Mouse (Mus musculus) intestine, embryonic 16.5 days (tissue): Measurements from ENCODE around the gene Fam71b. TPM values are rescaled to one million over a fixed set of nuclear protein-coding genes. Genes with fewer than 3 reads are reported as not detected.

ENCODE experiments used
- ATAC-seq: fragments of 200-750 bp; cut with Nextera tagmentation; 2 replicates; pipeline ENCODE4 v1.8.0; 2017; ENCODE audit warnings: moderate TSS enrichment, moderate library complexity
- H3K27ac ChIP-seq: fragments of 300-500 bp; sonication (generic); 2 replicates; pipeline ENCODE4 v1.5.1; 2014; ENCODE audit warnings: mild to moderate bottlenecking, low read length
- H3K27me3 ChIP-seq: fragments of 300-500 bp; sonication (generic); replicated peaks from 2 replicates; pipeline ENCODE4 v1.6.1; 2014; ENCODE audit warnings: low read length, control low read depth, mixed read lengths; ENCODE audit not compliant: control insufficient read depth, insufficient read depth
- H3K36me3 ChIP-seq: fragments of 300-500 bp; sonication (generic); 2 replicates; pipeline ENCODE4 v1.6.1; 2014; ENCODE audit warnings: low read length, control low read depth; ENCODE audit not compliant: control insufficient read depth, insufficient read depth
- H3K4me1 ChIP-seq: fragments of 300-500 bp; sonication (generic); 2 replicates; pipeline ENCODE4 v1.6.1; 2014; ENCODE audit warnings: low read length, control low read depth, mixed read lengths; ENCODE audit not compliant: control insufficient read depth, insufficient read depth
- H3K4me2 ChIP-seq: fragments of 300-500 bp; sonication (generic); 2 replicates; pipeline ENCODE4 v1.6.1; 2014; ENCODE audit warnings: low read depth, low read length, control low read depth
- H3K4me3 ChIP-seq: fragments of 300-500 bp; sonication (generic); 2 replicates; pipeline ENCODE4 v1.5.1; 2014; ENCODE audit warnings: mild to moderate bottlenecking, low read length
- H3K9ac ChIP-seq: fragments of 300-500 bp; sonication (generic); 2 replicates; pipeline ENCODE4 v1.6.1; 2014; ENCODE audit warnings: low read depth, low read length
- H3K9me3 ChIP-seq: fragments of 300-500 bp; sonication (generic); 2 replicates; pipeline ENCODE4 v1.6.1; 2016; ENCODE audit warnings: low read length, control low read depth; ENCODE audit not compliant: control insufficient read depth
- WGBS: fragments of 180-500 bp; shearing (Covaris S2); extraction: QIAGEN DNeasy Blood & Tissue Kit; methylation state at CpG from one replicate; pipeline ENCODE4 v1.1.7; 2014; 5-methylcytosine and 5-hydroxymethylcytosine counted together
- polyA plus RNA-seq: library from polyadenylated mRNA; unstranded; fragments of >200 nt; fragmentation: Nextera tagmentation; extraction: Ambion mirVana; gene quantifications from 2 replicates; pipeline ENCODE4 v1.2.1, GENCODE M21; 2015

Gene Fam71b
- polyA plus RNA-seq, 1 experiment from 2014 or later = not detected

DNA sequence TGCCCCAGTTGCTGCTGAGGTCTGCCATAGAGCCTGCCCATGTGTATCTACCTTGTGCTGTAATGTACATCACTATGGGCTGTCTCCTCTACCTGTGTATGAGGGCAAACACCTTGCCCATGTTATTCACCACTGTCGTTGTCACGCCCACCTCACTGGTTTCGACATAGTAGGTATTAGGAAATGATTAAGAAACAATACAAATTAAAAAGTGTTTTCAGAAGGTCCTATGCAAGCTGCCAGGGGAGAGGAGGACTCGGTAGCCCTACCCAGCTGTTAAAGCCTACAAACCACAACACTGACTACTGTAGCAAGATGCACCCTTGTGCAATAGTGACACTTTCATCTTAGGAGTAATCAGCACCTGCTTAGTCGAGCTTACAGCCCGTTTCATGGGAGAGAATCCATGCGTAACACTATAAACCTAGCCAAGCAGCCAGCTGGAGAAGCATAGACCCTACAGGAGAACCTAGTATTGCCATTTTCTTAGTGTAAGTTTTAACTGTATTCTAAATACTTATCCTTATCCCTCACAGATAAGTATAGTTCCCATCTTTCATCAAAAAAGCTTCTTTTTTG lies 16.2 kb upstream of the Fam71b start:
- Histone ChIP-seq H3K36me3 (no peaks in the 10 kb centered on the region), H3K4me3 (no peak overlapping the region), H3K9me3 (no peaks in the 10 kb centered on the region), H3K9ac (no peak overlapping the region), H3K27me3 (no peaks in the 10 kb centered on the region), H3K4me2 (no peak overlapping the region), H3K27ac (no peak overlapping the region), H3K4me1 (no peaks in the 10 kb centered on the region)
- ATAC-seq = no peak
- WGBS = 82% methylated on average over 7 of the region's 7 CpGs

- no peak for ATAC-seq
- 93% methylated on average over 4 of the region's 4 CpGs for WGBS
- no peak overlapping the region for H3K9ac ChIP-seq
These were observed 13.9 kb upstream of the Fam71b start for GRCm38 (mm10) chr11:46382466-46382865.

DNA sequence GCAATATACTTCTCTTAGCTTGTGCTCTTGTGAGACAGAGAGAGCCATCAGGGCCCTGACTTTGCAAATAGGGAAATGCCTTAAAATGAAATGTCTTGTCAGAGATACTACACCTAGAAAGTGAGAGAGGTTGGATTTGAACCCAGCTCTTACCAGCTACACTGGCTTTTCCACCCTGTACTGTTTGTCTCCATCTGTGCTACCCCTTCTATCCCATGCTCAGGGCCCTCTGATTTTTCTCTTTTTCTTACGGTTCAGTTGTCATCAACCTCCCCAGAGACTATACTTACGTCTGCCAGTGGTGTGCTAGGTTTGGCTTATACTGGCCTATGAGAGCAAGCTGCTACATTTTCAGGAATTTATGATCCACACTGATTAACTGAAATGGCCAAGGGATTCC lies 11.4 kb upstream of the Fam71b start:
- Histone ChIP-seq H3K4me3 (no peak overlapping the region), H3K4me2 (no peak overlapping the region), H3K9me3 (no peaks in the 10 kb centered on the region), H3K27me3 (no peaks in the 10 kb centered on the region), H3K36me3 (no peaks in the 10 kb centered on the region), H3K9ac (no peak overlapping the region), H3K4me1 (no peaks in the 10 kb centered on the region), H3K27ac (no peak overlapping the region)
- ATAC-seq = no peak
- 85% methylated on average over 2 of the region's 2 CpGs for WGBS

More at GRCm38 (mm10) chr11:46382466-46382865, 13.9 kb upstream of the Fam71b start:
- H3K9me3 ChIP-seq = no peaks in the 10 kb centered on the region
- H3K4me1 ChIP-seq = no peaks in the 10 kb centered on the region
- H3K36me3 ChIP-seq = no peaks in the 10 kb centered on the region
- H3K27ac ChIP-seq = no peak overlapping the region
- no peak overlapping the region for H3K4me3 ChIP-seq
- H3K4me2 ChIP-seq = no peak overlapping the region
- H3K27me3 ChIP-seq = no peaks in the 10 kb centered on the region

GRCm38 (mm10) chr11:46386556-46386955 lies 9.8 kb upstream of the Fam71b start:
- no peaks in the 10 kb centered on the region for H3K36me3 ChIP-seq
- H3K4me3 ChIP-seq = no peak overlapping the region
- H3K4me2 ChIP-seq = no peak overlapping the region
- no peak overlapping the region for H3K27ac ChIP-seq
- no peak overlapping the region for H3K9ac ChIP-seq
- no peaks in the 10 kb centered on the region for H3K4me1 ChIP-seq
- H3K9me3 ChIP-seq = no peaks in the 10 kb centered on the region
- 81% methylated on average over 8 of the region's 8 CpGs for WGBS
- no peak for ATAC-seq
- H3K27me3 ChIP-seq = no peaks in the 10 kb centered on the region

GRCm38 (mm10) chr11:46387061-46387460 lies 9.3 kb upstream of the Fam71b start:
- H3K4me1 ChIP-seq = no peaks in the 10 kb centered on the region
- WGBS = 84% methylated on average over 8 of the region's 8 CpGs
- no peak overlapping the region for H3K4me3 ChIP-seq
- H3K9me3 ChIP-seq = no peaks in the 10 kb centered on the region
- H3K36me3 ChIP-seq = no peaks in the 10 kb centered on the region
- no peak overlapping the region for H3K27ac ChIP-seq
- H3K9ac ChIP-seq = no peak overlapping the region
- no peaks in the 10 kb centered on the region for H3K27me3 ChIP-seq
- ATAC-seq = no peak
- no peak overlapping the region for H3K4me2 ChIP-seq

DNA sequence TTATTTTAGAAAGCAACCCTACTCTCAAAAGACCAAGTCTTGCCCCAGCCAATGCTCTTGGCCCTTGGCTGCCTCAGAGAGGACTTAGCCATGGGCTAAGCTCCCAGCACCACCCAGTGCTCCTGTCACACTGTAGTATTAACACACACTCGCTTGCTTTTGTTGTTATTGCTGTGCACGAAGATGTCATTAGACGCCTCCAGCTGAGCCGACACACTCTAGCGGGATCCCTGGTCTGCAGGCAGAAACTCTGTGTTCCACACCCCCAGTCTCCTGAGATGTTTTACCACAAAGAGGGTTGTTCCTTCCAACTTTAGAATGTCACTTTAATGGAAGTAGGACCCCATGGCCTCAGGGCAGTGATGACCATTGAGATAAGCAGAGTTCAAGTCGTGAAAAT lies 7.9 kb upstream of the Fam71b start:
- ATAC-seq = no peak
- WGBS = 70% methylated on average over 6 of the region's 6 CpGs
- no peak overlapping the region for H3K27ac ChIP-seq
- H3K4me2 ChIP-seq = no peak overlapping the region
- H3K27me3 ChIP-seq = no peaks in the 10 kb centered on the region
- no peaks in the 10 kb centered on the region for H3K4me1 ChIP-seq
- H3K36me3 ChIP-seq = no peaks in the 10 kb centered on the region
- H3K9me3 ChIP-seq = no peaks in the 10 kb centered on the region
- no peak overlapping the region for H3K9ac ChIP-seq
- no peak overlapping the region for H3K4me3 ChIP-seq

DNA sequence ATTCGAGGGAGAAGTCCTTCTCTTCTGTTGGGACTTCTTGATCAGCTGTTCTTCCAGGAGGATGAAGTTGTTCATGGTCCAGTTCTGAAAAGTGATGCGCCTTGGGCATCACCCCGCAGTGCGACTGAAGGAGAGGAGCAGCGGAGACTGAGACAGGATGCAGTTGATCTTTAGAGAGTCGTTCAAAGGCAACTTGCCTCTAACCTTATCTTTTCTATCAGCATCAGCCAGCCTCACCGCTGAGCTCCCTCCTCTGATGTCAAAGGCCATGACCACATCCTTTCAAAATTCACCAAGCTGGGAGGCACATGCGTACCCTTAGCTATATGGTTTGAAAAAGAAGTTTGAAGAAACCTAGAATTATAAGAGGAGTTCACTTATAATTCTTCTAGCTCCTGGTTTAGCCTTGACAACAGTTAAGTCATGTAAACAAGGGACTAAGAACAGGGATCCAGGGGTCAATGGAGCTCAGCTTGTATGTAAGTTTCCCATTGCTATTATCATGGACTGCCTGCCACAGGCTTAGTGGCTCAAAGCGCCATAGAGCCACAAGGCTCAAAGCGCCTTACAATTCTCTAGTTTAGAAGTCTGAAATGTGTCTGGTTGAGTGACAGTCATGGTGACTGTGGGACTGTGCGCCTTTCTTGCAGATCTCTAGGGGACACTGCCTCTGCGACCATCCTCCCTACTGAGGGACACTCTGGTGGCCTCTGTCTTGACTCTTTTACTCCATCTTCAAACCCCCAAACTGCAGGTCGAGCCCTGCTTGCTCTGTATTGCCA lies 6.8 kb upstream of the Fam71b start, which contains the start of gene Itk:
Gene Itk (minus strand): TSS at position 180 of the 782 bp plus-strand sequence.
- 80% methylated on average over 13 of the region's 13 CpGs for WGBS
- Histone ChIP-seq H3K27me3 (no peaks in the 10 kb centered on the region), H3K9me3 (no peaks in the 10 kb centered on the region)

DNA sequence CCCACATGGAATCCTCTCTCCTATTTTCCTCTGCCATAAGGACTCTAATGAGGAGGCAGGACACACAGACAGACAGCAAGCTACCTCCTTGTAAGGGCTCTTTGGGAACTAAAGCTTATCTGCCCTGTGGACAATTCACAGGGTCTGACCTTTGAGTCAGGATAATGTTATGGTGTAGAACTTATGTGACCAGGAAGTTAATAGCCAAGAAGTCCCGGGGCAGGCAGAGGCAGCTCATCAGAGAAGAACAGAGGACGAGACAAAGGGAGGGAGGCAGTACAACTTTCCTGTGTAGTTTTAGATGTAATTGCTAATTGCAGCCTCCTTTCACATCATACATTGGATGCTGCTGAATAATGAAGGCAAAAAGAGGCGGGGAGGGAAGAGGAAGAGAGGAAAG lies 5.7 kb upstream of the Fam71b start:
- no peak overlapping the region for H3K27ac ChIP-seq
- H3K9ac ChIP-seq = no peak overlapping the region
- no peaks in the 10 kb centered on the region for H3K4me1 ChIP-seq
- ATAC-seq = no peak
- H3K4me3 ChIP-seq = no peak overlapping the region
- 57% methylated on average over 3 of the region's 3 CpGs for WGBS
- no peaks in the 10 kb centered on the region for H3K27me3 ChIP-seq
- H3K9me3 ChIP-seq = no peaks in the 10 kb centered on the region
- H3K4me2 ChIP-seq = no peak overlapping the region
- H3K36me3 ChIP-seq = no peaks in the 10 kb centered on the region

More for the DNA sequence above, 6.8 kb upstream of the Fam71b start, which contains the start of gene Itk:
- Histone ChIP-seq H3K4me1 (no peaks in the 10 kb centered on the region), H3K4me3 (no peak within 1 kb of the TSS), H3K27ac (no peak within 1 kb of the TSS), H3K4me2 (no peak within 1 kb of the TSS), H3K9ac (no peak within 1 kb of the TSS), H3K36me3 (no peaks in the 10 kb centered on the region)
- ATAC-seq = no peak

- no peak overlapping the region for H3K9ac ChIP-seq
- H3K4me1 ChIP-seq = no peaks in the 10 kb centered on the region
- no peaks in the 10 kb centered on the region for H3K36me3 ChIP-seq
- H3K4me2 ChIP-seq = no peak overlapping the region
- H3K4me3 ChIP-seq = no peak overlapping the region
- no peaks in the 10 kb centered on the region for H3K9me3 ChIP-seq
- no peak for ATAC-seq
- 75% methylated on average over 7 of the region's 7 CpGs for WGBS
- no peaks in the 10 kb centered on the region for H3K27me3 ChIP-seq
- H3K27ac ChIP-seq = no peak overlapping the region
These were observed 3.5 kb upstream of the Fam71b start for GRCm38 (mm10) chr11:46392890-46393289.
